Mouse (Mus musculus) brain, embryonic 18.5 days (tissue): Measurements from ENCODE around the gene Msx1.
"Not testable (repeated sequence)": the region's sequence is repeated elsewhere in the genome, so short reads cannot be mapped to it uniquely, and the experiment has no call there.

Source experiments
- DNase-seq: peaks from one replicate; pipeline ENCODE4 v3.0.0-alpha.2; 2012; ENCODE audit warnings: low read depth, low spot score

Gene Msx1

GRCm38 (mm10) chr5:37824461-37824795, at the start of gene Msx1:
Msx1 (minus strand) TSS chr5:37824583.
- no peak for DNase-seq

DNA sequence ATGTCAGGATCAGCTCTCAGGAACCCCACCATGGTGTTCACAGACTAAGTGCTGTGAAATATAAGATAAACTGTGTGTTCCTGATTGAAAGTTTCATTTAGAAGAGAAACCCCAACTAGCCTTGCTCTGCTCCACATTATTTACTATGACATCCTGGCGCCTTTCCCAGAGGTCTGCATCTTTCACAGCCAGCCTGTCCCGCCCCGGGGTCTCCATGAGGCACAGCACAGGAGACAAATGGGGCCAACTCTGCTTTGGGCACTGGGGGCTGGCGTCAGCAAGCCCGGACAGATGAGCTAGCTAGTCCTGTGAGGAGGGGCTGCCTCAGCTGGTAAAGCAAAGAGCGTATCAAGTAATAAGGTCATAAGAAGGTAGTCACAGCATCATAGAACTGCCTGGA, 41.1 kb upstream of the Msx1 start:
- DNase-seq: no peak

DNA sequence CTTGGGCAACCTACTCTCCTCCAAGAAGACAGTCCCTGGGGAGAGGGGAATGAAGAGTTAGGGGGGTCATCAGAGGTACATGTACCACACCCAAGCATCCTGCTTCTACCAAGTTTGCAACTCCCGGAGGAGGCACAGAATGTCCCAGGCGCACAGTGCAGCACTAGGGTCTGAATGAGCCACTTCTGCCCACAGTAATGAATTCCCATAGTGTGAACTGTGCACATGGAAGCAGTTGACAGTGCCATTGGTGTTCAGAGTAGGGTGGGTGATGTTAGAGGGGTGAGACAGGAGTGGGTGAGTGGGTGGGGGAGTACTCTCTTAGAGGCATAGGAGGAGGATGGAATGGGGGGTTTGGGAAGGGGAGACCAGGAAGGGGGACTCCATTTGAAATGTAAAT, 39.9 kb upstream of the Msx1 start:
- DNase-seq: no peak

GRCm38 (mm10) chr5:37860846-37861245, 36.5 kb upstream of the Msx1 start:
- no peak for DNase-seq

GRCm38 (mm10) chr5:37860151-37860721, 35.9 kb upstream of the Msx1 start:
- peak; percentile 59 for DNase-seq

- peak; percentile 37 for DNase-seq
Observed at GRCm38 (mm10) chr5:37857763-37858545, 33.6 kb upstream of the Msx1 start.

DNA sequence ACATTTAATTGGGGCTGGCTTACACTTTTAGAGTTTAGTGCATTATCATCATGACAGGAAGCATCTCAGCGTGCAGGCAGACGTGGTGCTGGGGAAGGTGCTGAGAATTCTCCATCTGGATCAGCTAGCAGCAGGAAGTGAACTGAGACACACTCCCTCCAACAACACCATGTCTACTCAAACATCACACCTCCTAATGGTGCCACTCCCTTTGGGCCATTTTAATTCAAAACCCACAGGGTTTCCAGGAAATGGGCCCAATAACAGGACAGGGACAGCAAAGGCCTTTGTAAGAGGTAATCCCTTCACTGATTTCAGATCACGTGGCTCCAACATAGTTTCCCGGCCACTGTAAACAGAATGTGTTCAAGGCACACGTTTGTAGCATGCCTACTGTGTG, 31.7 kb upstream of the Msx1 start:
- DNase-seq: no peak

DNA sequence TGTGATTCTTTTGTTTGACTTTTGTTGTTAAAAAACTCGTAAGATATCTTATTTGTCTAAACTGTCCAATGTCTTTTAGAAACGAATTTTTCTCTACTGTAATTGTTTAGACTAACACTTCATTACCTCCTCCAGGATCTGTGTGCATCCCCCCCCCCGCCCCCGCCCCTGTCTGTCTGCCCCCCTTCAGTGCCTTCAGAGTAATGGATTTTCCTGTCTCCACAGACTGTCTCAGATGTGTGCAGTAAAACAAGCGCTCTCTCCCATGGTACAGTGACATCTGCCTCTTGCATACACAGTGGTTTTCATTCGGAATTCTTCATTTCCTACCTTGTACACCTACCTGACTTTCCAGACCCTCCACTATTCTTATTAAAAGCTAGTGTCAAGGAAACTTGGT, 29.9 kb upstream of the Msx1 start:
- no peak for DNase-seq

- no peak for DNase-seq
Observed at GRCm38 (mm10) chr5:37851305-37851982, 27.1 kb upstream of the Msx1 start.

DNA sequence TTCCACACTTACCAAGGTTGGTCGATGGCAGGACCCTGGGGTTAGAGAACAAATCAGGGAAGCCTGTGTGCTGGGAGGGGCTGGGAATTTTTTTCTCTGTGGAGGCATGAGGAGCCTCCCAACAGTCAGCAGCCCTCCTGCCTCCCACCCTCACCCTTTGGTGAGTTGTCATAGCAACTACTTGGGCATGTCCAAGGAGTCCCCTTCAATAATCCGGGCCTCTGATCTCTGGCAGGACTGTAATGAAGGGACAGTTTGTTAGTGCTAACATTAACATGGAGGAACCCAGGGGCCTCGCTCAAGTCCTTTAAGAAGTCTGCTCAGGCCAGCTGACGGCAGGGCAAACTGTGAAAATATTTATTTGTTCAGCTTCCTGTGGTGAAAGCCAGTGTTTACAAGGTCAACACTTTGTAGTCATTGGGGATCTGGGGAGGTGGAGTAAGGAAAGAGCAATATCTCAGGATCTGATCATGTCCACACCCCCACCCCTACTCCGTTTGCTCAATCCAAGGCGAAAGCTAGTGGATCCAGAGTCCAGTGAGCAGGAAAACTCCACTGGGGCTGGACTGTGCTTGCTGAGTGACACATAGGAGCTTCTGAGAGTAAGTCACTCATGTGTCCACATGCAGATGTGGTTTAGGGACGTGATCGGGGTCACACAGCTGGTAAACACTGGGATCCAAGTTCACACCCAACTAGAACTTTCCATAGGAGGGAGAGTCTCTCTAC, 24.8 kb upstream of the Msx1 start:
- DNase-seq: no peak

GRCm38 (mm10) chr5:37836267-37836646, 11.9 kb upstream of the Msx1 start:
- DNase-seq: no peak

GRCm38 (mm10) chr5:37835590-37836266, 11.3 kb upstream of the Msx1 start:
- no peak for DNase-seq

DNA sequence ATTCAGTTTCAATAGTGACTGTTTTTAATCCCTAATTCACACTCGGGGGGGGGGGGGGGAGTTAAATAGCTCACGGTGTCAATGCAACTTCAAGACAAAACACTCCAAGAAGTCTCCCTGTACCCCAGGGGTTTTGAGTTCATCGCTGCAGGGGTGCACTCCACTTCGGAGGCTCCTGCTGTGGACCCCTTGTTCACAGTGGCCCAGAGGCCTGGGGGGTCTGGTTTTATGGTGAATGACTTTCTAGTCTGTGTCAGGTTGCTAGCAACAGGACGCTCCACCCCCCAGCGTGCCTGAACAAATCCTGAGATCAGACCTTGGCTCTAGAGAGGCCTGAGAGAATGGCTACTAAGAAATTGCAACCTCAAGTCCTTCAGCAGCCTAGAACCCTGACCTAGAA, 8.4 kb upstream of the Msx1 start:
- DNase-seq: no peak

DNA sequence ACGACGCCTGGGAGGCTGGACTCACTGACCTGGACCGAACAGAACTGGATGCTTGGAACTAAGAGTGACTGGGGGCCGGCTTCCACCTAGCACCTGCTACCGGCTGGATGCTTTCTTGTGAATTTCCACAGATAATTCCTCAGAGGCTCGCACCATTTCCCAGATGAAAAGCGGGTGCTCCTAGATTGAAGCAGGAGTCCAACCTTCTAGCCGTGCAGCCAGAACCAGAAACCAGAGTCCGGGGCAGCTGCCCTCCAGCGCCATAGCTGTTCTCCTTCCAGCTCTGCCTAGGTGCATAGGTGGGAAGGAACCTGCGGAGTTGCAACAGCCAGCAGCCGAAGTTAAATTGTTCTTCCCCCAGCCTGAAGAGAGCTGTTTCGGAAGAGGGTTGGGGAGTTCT, 7.6 kb upstream of the Msx1 start:
- DNase-seq: no peak

- not testable (repeated sequence) for DNase-seq
Observed at GRCm38 (mm10) chr5:37830436-37830835, 6.1 kb upstream of the Msx1 start.

DNA sequence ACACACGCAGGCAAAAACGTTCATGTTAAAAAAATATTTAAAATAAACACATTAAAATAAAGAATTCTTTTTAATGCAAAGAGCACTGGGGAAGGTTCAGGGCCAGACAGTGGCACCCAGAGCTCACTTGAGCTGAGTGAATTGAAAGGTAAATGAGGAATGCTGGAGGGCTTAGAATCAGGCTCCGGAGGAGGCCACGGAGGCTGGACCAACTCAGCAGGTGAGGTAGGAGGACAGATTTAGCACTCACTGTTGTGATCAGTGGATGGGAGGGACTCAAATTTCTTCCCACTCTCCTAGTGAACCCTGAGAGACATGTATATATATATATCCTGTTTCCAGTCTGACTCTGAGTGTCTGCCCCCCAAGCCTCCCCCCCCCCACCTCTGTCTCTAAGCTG, 5.5 kb upstream of the Msx1 start:
- no peak for DNase-seq

- no peak for DNase-seq
Observed at GRCm38 (mm10) chr5:37829296-37829670, 4.9 kb upstream of the Msx1 start.

GRCm38 (mm10) chr5:37828591-37829295, 4.4 kb upstream of the Msx1 start:
- DNase-seq: no peak

GRCm38 (mm10) chr5:37828001-37828400, 3.6 kb upstream of the Msx1 start:
- no peak for DNase-seq

- DNase-seq: no peak
Observed at GRCm38 (mm10) chr5:37827626-37827950, 3.2 kb upstream of the Msx1 start.
